Mouse (Mus musculus) subcutaneous adipose tissue, adult 2 months (tissue): ENCODE measurements around the gene Olfr782. TPM values are rescaled to one million over a fixed set of nuclear protein-coding genes. Genes with fewer than 3 reads are reported as not detected.

Experiments
- polyA plus RNA-seq: library from polyadenylated mRNA; depleted of rRNA; stranded (reverse); fragments of >200 nt; gene quantifications from 2 replicates; pipeline ENCODE4 v1.2.3, GENCODE M21; 2012; ENCODE audit warnings: low replicate concordance; rRNA removed

The Olfr782 gene
- not detected in 2 replicates for polyA plus RNA-seq

DNA sequence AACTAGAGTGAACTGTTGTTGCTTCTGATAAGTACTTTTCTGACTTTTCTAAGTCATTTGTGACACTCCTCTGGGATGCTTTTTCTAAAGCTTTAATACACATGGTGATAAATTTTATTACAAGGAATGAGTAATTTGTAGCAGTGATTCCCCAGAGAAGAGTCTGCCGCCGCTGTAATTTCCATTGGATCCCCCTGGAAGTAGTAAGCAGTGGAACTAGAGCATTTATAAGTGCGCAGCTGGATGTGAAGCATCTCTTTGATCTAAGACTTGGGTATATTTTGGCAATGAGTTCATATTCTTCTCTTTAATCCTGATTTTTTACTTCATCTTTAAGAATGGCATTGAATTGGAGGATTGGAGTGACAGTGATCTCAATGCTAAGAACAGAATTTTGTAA lies at the start of gene Olfr782:
Olfr782 (plus strand) TSS at position 301 of the 400 bp plus-strand sequence.

DNA sequence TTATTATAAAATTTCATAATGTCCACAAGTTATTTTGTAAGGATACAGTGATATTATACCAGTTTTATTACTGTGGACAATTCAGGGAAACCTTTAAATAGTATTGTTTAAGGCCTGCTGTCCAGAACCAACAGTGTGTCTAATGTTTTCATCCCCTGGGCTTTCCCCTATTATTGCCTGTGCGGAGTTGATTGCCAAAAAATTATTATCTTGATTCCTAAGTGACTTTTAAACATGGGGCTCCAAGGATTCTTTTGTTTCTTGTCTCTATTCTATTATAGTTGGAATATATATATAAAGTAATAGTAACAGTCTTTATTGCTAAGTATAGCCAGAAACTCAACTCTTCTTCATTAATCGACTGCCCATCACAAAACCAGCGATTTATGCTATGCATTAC lies 30.8 kb upstream of the Olfr782 start, which contains the start of gene Olfr780:
Olfr780 (plus strand) TSS at position 301 of the 400 bp plus-strand sequence.

DNA sequence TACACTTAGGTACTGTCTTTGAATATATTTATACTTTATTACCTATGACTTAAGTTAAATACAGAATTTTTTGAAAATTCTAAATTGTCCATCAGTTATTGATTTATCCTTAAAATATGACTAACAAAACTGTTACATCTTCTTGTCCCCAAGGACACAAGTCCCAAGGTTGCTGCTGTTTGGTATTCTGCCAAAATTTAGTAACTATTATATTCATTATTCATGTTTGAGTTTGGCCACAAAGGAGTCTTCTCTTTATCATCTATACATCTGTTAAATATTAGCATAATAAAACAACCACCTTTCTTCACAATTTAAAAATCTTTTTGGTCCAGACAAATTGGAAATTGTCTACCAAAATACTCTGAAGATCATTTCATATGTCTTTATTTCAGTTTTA lies 20.1 kb upstream of the Olfr782 start, which contains the start of gene Olfr781:
Olfr781 (plus strand) TSS at position 301 of the 400 bp plus-strand sequence.

DNA sequence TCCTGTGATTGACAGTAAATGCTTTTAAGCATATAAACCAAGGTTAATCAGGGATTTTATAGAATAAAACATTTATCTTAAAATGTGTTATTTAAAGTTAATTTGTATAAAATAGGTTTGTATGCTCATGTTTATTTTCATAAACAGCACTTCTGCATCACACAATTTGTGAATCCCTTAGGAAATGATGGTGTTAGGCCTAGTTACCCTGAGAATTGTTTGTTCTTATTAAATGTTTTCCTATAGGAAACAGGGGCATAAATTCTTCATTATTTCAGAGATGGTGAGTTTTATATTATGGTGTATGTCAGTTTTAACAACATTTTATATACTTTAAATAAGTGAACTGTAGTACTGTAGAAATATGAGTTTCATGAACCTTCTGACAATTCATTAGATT lies 35.1 kb downstream of the Olfr782 start, which contains the start of gene Olfr784:
Olfr784 (plus strand) TSS at position 301 of the 400 bp plus-strand sequence.

Other genes with a start within 250 kb of the Olfr782 start
- not detected in 2 replicates for gene Olfr768, start 249.5 kb upstream of the Olfr782 start, polyA plus RNA-seq
- gene Olfr769, start 231.0 kb upstream of the Olfr782 start, polyA plus RNA-seq, result not detected in 2 replicates
- gene Olfr770, start 209.9 kb upstream of the Olfr782 start, polyA plus RNA-seq, result not detected in 2 replicates
- gene Olfr771, start 184.1 kb upstream of the Olfr782 start, polyA plus RNA-seq, result not detected in 2 replicates
- gene Olfr772, start 170.9 kb upstream of the Olfr782 start, polyA plus RNA-seq, result not detected in 2 replicates
- not detected in 2 replicates for gene Olfr773, start 161.4 kb upstream of the Olfr782 start, polyA plus RNA-seq
- gene Olfr774, start 112.6 kb upstream of the Olfr782 start, polyA plus RNA-seq, result not detected in 2 replicates
- gene Olfr775, start 100.4 kb upstream of the Olfr782 start, polyA plus RNA-seq, result not detected in 2 replicates
- gene Olfr776, start 89.7 kb upstream of the Olfr782 start, polyA plus RNA-seq, result not detected in 2 replicates
- gene Olfr777, start 77.4 kb upstream of the Olfr782 start, polyA plus RNA-seq, result not detected in 2 replicates
- gene Olfr780, start 30.7 kb upstream of the Olfr782 start, polyA plus RNA-seq, result not detected in 2 replicates
- gene Olfr781, start 20.0 kb upstream of the Olfr782 start, polyA plus RNA-seq, result not detected in 2 replicates
- gene Olfr784, start 35.2 kb downstream of the Olfr782 start, polyA plus RNA-seq, result 0.12 TPM in 1 of 2 replicates, not detected in the other
- gene Olfr785, start 56.6 kb downstream of the Olfr782 start, polyA plus RNA-seq, result not detected in 2 replicates
- not detected in 2 replicates for gene Olfr786, start 78.5 kb downstream of the Olfr782 start, polyA plus RNA-seq
- gene Olfr787, start 113.0 kb downstream of the Olfr782 start, polyA plus RNA-seq, result not detected in 2 replicates
- not detected in 2 replicates for gene Olfr788, start 122.1 kb downstream of the Olfr782 start, polyA plus RNA-seq
- not detected in 2 replicates for gene Olfr789, start 135.9 kb downstream of the Olfr782 start, polyA plus RNA-seq
- gene Olfr790, start 149.6 kb downstream of the Olfr782 start, polyA plus RNA-seq, result not detected in 2 replicates
- gene Olfr791, start 172.9 kb downstream of the Olfr782 start, polyA plus RNA-seq, result not detected in 2 replicates
- not detected in 2 replicates for gene Olfr792, start 190.3 kb downstream of the Olfr782 start, polyA plus RNA-seq
- gene Olfr794, start 218.8 kb downstream of the Olfr782 start, polyA plus RNA-seq, result not detected in 2 replicates